8 mouse cellular contexts compared by ENCODE assay signal in the genomic region with DNA sequence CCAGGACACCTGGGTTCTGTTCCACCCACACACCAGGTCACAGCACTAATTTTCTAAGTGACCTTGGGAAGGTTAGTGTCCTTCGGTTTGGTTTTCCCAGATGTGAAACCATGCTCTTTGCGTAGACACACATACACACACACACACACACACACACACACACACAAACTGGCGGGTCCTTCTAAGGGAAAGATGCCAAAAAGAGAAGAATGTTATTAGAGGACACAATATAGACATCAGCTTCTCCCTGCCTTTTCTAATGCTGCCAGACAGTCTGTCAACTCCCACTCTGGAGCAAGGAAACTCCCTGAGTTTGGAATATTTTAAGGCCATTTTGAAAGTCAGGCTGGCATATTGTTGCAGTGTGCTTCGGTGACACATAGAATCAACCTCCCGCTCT. TPM values are rescaled to one million over a fixed set of nuclear protein-coding genes. Genes with fewer than 3 reads are reported as not detected.
DNase-seq lines count a peak whose midpoint lies in the region; ATAC-seq lines count a peak whose summit lies in the region.

No protein-coding gene starts in this region.

- no peaks in the 10 kb centered on the region for H3K27me3 ChIP-seq in embryonic facial prominence, embryonic 14.5 days (replicated peaks; ENCODE audit: control insufficient read depth, insufficient read depth, low read length)

- intact Hi-C loops in left cerebral cortex, postnatal 4 days (cut with DNase I) = loop anchor here (10.0 kb wide), 1 partner anchor 441 kb away; no protein-coding TSS in a partner anchor
- intact Hi-C loops in left cerebral cortex, postnatal 10 days (cut with DNase I) = loop anchor here (5.0 kb wide), 1 partner anchor 439 kb away; no protein-coding TSS in a partner anchor

- peak; percentile 3 for DNase-seq in left cerebral cortex, postnatal 4 days
- DNase-seq in left cerebral cortex, postnatal 10 days (ENCODE audit: extremely low spot score in 1 of 2, low spot score in 2 of 2) = no peak
- peak; percentile 56 for DNase-seq in embryonic facial prominence, embryonic 14.5 days (ENCODE audit: low spot score)
- DNase-seq in induced T-regulatory cell, adult 2 months (ENCODE audit: low read depth) = peak; percentile 3
- DNase-seq in lung, postnatal 4 days = peak; percentile 30 to 40
- peak; percentile 49 for DNase-seq in testis, postnatal 10 days (ENCODE audit: low spot score)
- DNase-seq in spleen, postnatal 10 days (ENCODE audit: low spot score in 2 of 2) = no peak
- no peak for DNase-seq in thymus, postnatal 25 days

- H3K9ac ChIP-seq in embryonic facial prominence, embryonic 14.5 days (ENCODE audit: low read depth, low read length) = peak overlapping the region; percentile 92

- peak overlapping the region; percentile 69 for H3K4me2 ChIP-seq in embryonic facial prominence, embryonic 14.5 days (ENCODE audit: low read depth, low read length)

- peak overlapping the region; percentile 91 for H3K4me3 ChIP-seq in embryonic facial prominence, embryonic 14.5 days (ENCODE audit: low read depth, low read length)

- no peaks in the 10 kb centered on the region for H3K9me3 ChIP-seq in embryonic facial prominence, embryonic 14.5 days (ENCODE audit: control insufficient read depth, low read length)

- peak overlapping the region; percentile 96 for H3K27ac ChIP-seq in embryonic facial prominence, embryonic 14.5 days (replicated peaks; ENCODE audit: low read depth, low read length)

- ATAC-seq in embryonic facial prominence, embryonic 14.5 days (ENCODE audit: low read depth) = no peak

- 4% methylated on average over 5 of the region's 5 CpGs for WGBS in embryonic facial prominence, embryonic 14.5 days

- H3K4me1 ChIP-seq in embryonic facial prominence, embryonic 14.5 days (ENCODE audit: control insufficient read depth, insufficient read depth, low read length) = peaks cover 13% of the 10 kb centered on the region; the same call in 1 of the 2 replicates

- H3K36me3 ChIP-seq in embryonic facial prominence, embryonic 14.5 days (ENCODE audit: control insufficient read depth, insufficient read depth, low read length) = no peaks in the 10 kb centered on the region

RNA-seq across cellular contexts. Expression of a gene that starts 0.6 kb away (rescaled TPM):
- 10 to 100 TPM; 36.7 to 51.8 TPM for total RNA-seq in left cerebral cortex, postnatal 4 days (2021)
- total RNA-seq in left cerebral cortex, postnatal 10 days (2021) = 10 to 100 TPM; 24.9 to 30.4 TPM
- 101 and 116 TPM in 2 replicates for polyA plus RNA-seq in embryonic facial prominence, embryonic 14.5 days (2014; fragmentation: Nextera tagmentation; extraction: Ambion mirVana)

Comparison
In these comparisons a context has a peak if more than half of its experiments do, and no peak if none do; other contexts are left out.
1. DNase-seq: peak in left cerebral cortex, postnatal 4 days (single experiment), embryonic facial prominence, embryonic 14.5 days (single experiment), induced T-regulatory cell, adult 2 months (single experiment), lung, postnatal 4 days (2 of 2) and testis, postnatal 10 days (single experiment); none in left cerebral cortex, postnatal 10 days (0 of 2), spleen, postnatal 10 days (0 of 2) and thymus, postnatal 25 days (single experiment).